Mouse (Mus musculus): Measurements from ENCODE around the gene 9930021J03Rik.

9930021J03Rik gene

GRCm38 (mm10) chr19:29683844-29684540 lies 121.8 kb downstream of the 9930021J03Rik start:
- DNase-seq: peak; percentile 93

- no peak for DNase-seq
Measured at GRCm38 (mm10) chr19:29680182-29681152, 125.3 kb downstream of the 9930021J03Rik start.

- no peak for DNase-seq
Measured at GRCm38 (mm10) chr19:29678181-29678778, 127.5 kb downstream of the 9930021J03Rik start.

GRCm38 (mm10) chr19:29676479-29677193 lies 129.2 kb downstream of the 9930021J03Rik start:
- no peak for DNase-seq

GRCm38 (mm10) chr19:29675562-29676078 lies 130.2 kb downstream of the 9930021J03Rik start:
- no peak for DNase-seq

- no peak for DNase-seq
Measured at GRCm38 (mm10) chr19:29674946-29675345, 130.8 kb downstream of the 9930021J03Rik start.

- no peak for DNase-seq
Measured at GRCm38 (mm10) chr19:29672660-29673059, 133.1 kb downstream of the 9930021J03Rik start.

DNA sequence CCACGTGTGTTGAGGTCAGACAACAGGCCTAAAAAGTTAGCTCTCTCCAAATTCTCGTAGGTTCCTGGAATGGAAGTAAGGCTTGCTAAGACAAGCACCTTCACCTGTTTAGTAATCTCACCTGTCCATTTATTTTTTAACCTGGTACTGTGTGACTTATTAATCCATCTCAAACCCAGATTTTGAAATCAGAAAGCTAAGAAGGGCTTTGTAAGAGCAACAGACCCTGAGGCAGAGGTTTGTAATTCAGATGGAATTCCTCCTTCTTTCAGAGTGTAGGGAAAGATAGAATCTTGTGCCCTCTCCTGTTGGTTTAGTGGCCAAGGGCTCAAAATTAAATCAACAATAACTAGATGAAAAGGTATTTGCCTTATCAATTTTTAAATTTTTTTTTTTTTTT lies 134.6 kb downstream of the 9930021J03Rik start:
- DNase-seq: no peak

- DNase-seq: no peak
Measured at GRCm38 (mm10) chr19:29670247-29670646, 135.5 kb downstream of the 9930021J03Rik start.

- DNase-seq: no peak
Measured at GRCm38 (mm10) chr19:29668135-29668534, 137.7 kb downstream of the 9930021J03Rik start.

GRCm38 (mm10) chr19:29666965-29667594 lies 138.7 kb downstream of the 9930021J03Rik start:
- no peak for DNase-seq

DNA sequence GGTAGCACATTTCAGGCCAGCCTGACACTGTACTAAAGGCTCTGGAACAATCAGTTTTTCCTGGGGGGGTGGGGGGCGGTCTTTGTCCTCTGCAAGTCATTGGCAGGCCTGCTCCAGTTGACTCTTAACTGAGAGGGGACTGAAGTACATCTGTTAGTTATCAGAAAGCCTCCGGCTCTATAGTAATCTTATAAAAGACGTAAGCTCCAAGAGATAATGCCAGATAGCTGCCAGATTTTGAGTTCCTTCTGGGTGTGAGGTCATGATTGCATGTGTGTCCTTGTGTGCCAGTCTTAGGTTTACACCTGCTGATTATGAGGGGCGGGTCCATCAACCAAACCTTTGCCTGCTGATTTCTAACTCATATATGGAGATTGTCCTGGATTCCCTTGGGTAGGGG lies 139.6 kb downstream of the 9930021J03Rik start:
- no peak for DNase-seq

GRCm38 (mm10) chr19:29664934-29665333 lies 140.9 kb downstream of the 9930021J03Rik start:
- DNase-seq: no peak
